In the genomic region with DNA sequence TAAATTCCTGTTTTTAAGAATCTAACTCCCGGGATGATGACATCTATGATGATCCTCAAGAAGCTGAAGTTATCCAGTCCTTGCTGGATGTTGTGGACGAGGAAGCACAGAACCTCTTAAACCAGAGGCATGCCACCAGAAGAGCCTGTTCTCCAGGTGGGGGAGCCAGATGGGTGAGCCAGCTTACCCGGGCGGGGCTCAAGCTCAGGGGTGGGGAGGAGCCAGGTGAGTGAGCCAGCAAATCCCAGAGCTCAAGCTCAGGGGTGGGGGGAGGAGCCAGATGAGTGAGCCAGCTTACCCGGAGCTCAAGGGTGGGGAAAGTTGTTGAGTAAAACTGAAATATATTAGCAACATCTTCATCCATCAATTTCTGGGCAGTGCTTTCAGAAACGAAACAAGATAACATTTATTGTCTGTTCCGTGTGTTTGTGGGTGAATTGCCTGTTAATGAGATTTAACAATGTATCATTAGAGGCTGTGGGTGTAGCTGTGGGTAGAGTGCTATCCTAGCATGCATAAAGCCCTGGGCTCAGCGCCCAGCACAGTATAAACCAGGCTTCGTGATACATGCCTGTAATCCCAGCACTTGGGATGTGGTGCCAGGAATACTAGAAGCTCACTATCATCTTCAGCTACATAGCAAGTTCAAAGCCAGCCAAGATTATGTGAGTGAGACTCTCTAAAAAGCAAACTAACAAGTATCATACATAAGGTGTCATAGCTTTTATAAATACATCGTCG, we compare ENCODE assay signal across 10 mouse cellular contexts. TPM values are rescaled to one million over a fixed set of nuclear protein-coding genes. Genes with fewer than 3 reads are reported as not detected.
A peak's percentile ranks its signal among the peaks of the same experiment; 100 is the strongest.
DNase-seq lines count a peak whose midpoint lies in the region; ATAC-seq and TF ChIP-seq lines count a peak whose summit lies in the region.
"Had no signal": no experiment of that assay in that cellular context is flagged by ENCODE, and none has a peak within 500 bp of the region (broad histone marks: within the 10 kb centered on the region; RNA-seq: fewer than 3 reads in every experiment).

No protein-coding gene starts in this region.

- no peak overlapping the region for H3K4me3 ChIP-seq in layer of hippocampus, adult 2 months
- H3K4me3 ChIP-seq in ES-E14 (ENCODE audit: insufficient read depth in 1 of 2, low read depth in 1 of 2, low read length in 2 of 2, poor library complexity in 1 of 2, severe bottlenecking in 1 of 2) = no peak overlapping the region
- no peak overlapping the region for H3K4me3 ChIP-seq in embryonic facial prominence, embryonic 15.5 days (replicated peaks)
- H3K4me3 ChIP-seq in heart, embryonic 12.5 days = no peak overlapping the region
- H3K4me3 ChIP-seq: hindbrain, embryonic 12.5 days; megakaryocyte, embryonic 14.5 days had no signal

- 64% methylated on average over 11 of the region's 11 CpGs for whole genome bisulfite sequencing in embryonic facial prominence, embryonic 15.5 days
- WGBS in heart, embryonic 12.5 days = 68% methylated on average over 11 of the region's 11 CpGs

- H3K36me3 ChIP-seq in ES-E14 (ENCODE audit: control insufficient read depth, insufficient read depth, low read length, poor library complexity, severe bottlenecking) = peaks cover 9% of the 10 kb centered on the region; the same call in 1 of the 2 replicates
- H3K36me3 ChIP-seq in embryonic facial prominence, embryonic 15.5 days = peaks cover 10% of the 10 kb centered on the region
- peaks cover 33% of the 10 kb centered on the region for H3K36me3 ChIP-seq in heart, embryonic 12.5 days

- no peak for TF ChIP-seq CTCF in layer of hippocampus, adult 2 months (conservative IDR thresholded peaks at IDR 0.05)

- no peaks in the 10 kb centered on the region for H3K4me1 ChIP-seq in ES-E14 (ENCODE audit: control insufficient read depth in 2 of 2, insufficient read depth in 2 of 2, low read length in 2 of 2, poor library complexity in 1 of 2)
- H3K4me1 ChIP-seq in embryonic facial prominence, embryonic 15.5 days = no peaks in the 10 kb centered on the region
- no peaks in the 10 kb centered on the region for H3K4me1 ChIP-seq in heart, embryonic 12.5 days (replicated peaks)
- H3K4me1 ChIP-seq: hindbrain, embryonic 12.5 days; megakaryocyte, embryonic 14.5 days had no signal

- peak; percentile 63 for ATAC-seq in embryonic facial prominence, embryonic 15.5 days (ENCODE audit: insufficient number of reproducible peaks, low FRiP score, low TSS enrichment, low read depth)
- ATAC-seq in heart, embryonic 12.5 days (ENCODE audit: insufficient number of reproducible peaks, low FRiP score) = no peak

- no peak overlapping the region for H3K9ac ChIP-seq in ES-E14 (ENCODE audit: insufficient read depth, low read depth, low read length, poor library complexity, severe bottlenecking)
- no peak overlapping the region for H3K9ac ChIP-seq in embryonic facial prominence, embryonic 15.5 days
- no peak overlapping the region for H3K9ac ChIP-seq in heart, embryonic 12.5 days
- H3K9ac ChIP-seq: hindbrain, embryonic 12.5 days had no signal

- no peak overlapping the region for H3K4me2 ChIP-seq in embryonic facial prominence, embryonic 15.5 days (replicated peaks)
- H3K4me2 ChIP-seq in heart, embryonic 12.5 days = no peak overlapping the region
- H3K4me2 ChIP-seq: hindbrain, embryonic 12.5 days had no signal

- H3K9me3 ChIP-seq in ES-E14 (ENCODE audit: control insufficient read depth, insufficient read depth, low read depth, low read length) = no peaks in the 10 kb centered on the region
- no peaks in the 10 kb centered on the region for H3K9me3 ChIP-seq in embryonic facial prominence, embryonic 15.5 days (replicated peaks)
- no peaks in the 10 kb centered on the region for H3K9me3 ChIP-seq in heart, embryonic 12.5 days (replicated peaks)
- H3K9me3 ChIP-seq: hindbrain, embryonic 12.5 days; megakaryocyte, embryonic 14.5 days had no signal

- H3K27ac ChIP-seq in layer of hippocampus, adult 2 months = no peak overlapping the region
- no peak overlapping the region for H3K27ac ChIP-seq in ES-E14 (ENCODE audit: insufficient read depth, low read depth, low read length, poor library complexity, severe bottlenecking)
- no peak overlapping the region for H3K27ac ChIP-seq in embryonic facial prominence, embryonic 15.5 days (replicated peaks)
- no peak overlapping the region for H3K27ac ChIP-seq in heart, embryonic 12.5 days (ENCODE audit: poor library complexity, severe bottlenecking)
- H3K27ac ChIP-seq: hindbrain, embryonic 12.5 days had no signal

- no peaks in the 10 kb centered on the region for H3K27me3 ChIP-seq in embryonic facial prominence, embryonic 15.5 days
- H3K27me3 ChIP-seq in heart, embryonic 12.5 days (replicated peaks) = no peaks in the 10 kb centered on the region
- H3K27me3 ChIP-seq: hindbrain, embryonic 12.5 days had no signal

- peak; percentile 52 for DNase-seq in layer of hippocampus, adult 9-11 months
- no peak for DNase-seq in layer of hippocampus, adult 2 months (ENCODE audit: low spot score in 2 of 2)
- DNase-seq in ES-E14 (ENCODE audit: low read depth, low spot score) = peak; percentile 25
- peak; percentile 26 to 44 for DNase-seq in lung, postnatal 4 days
- DNase-seq in cerebellum, adult 18-20 months = no peak
- DNase-seq: cerebellum, postnatal 14 days had no signal

- in situ Hi-C loops in ES-E14 (cut with MboI; ENCODE audit: low sequenced_read_pairs in 2 of 2, unreplicated experiment in 2 of 2) = no loop called here

TF ChIP-seq in ES-E14, 5 proteins besides CTCF, POLR2A, EP300 and RAD21:
- TF ChIP-seq ZC3H11A (IDR thresholded peaks at IDR 0.05; ENCODE audit: borderline replicate concordance, low read depth, low read length) (no peak), CHD2 (IDR thresholded peaks at IDR 0.05; ENCODE audit: low read depth, low read length) (no peak)
TF ChIP-seq in ES-E14: peak in this region for 0.

RNA-seq across cellular contexts. Expression of a gene that starts 49.4 kb away (rescaled TPM):
- under 1 TPM in 1 of 2 experiments, not detected in 1; 0.18 TPM for total RNA-seq in layer of hippocampus, adult 2 months (2021)
- total RNA-seq in ES-E14 (2012; rRNA removed) = 0.22 and 0.26 TPM in 2 replicates
- 7.8 TPM in 2 replicates for polyA plus RNA-seq in embryonic facial prominence, embryonic 15.5 days (2015; fragmentation: Nextera tagmentation; extraction: Ambion mirVana)
- 0.20 and 0.26 TPM in 2 replicates for polyA plus RNA-seq in heart, embryonic 12.5 days (2016; fragmentation: Nextera tagmentation; extraction: Ambion mirVana)

Comparison
In these comparisons a context has a peak if more than half of its experiments do, and no peak if none do; other contexts are left out.
1. DNase-seq: peak in layer of hippocampus, adult 9-11 months (single experiment), ES-E14 (single experiment) and lung, postnatal 4 days (2 of 2); none in layer of hippocampus, adult 2 months (0 of 2) and cerebellum, adult 18-20 months (0 of 2).